Mouse (Mus musculus): ENCODE measurements around the gene Sod1. TPM values are rescaled to one million over a fixed set of nuclear protein-coding genes. Genes with fewer than 3 reads are reported as not detected.
"Not testable (repeated sequence)": the region's sequence is repeated elsewhere in the genome, so short reads cannot be mapped to it uniquely, and the experiment has no call there.

The Sod1 gene
- polyA plus RNA-seq, 1 experiment from 2014 or later = 855 TPM

DNA sequence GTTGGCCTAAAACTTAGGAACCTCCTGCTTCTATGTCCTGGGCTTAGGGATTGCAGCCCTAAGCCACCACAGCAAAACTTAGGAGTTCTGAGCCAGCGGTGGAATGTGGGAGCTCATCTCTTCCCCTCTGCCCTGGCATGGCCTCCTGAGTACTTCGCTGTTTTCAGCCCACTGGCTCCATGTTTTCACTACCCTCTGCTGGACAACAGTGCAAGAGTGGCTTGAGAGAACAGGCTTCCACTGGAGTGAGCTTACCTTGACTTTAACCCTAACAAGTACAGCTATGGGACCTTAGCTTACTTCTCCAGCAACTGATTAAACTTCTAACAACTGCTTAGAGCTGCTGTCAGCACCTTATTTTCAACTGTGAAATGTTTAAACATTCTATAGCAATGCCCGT is 14.6 kb downstream of the Sod1 start:
- Histone ChIP-seq H3K27me3 (replicated peaks) (no peaks in the 10 kb centered on the region), H3K4me2 (no peak overlapping the region), H3K4me3 (no peak overlapping the region), H3K9ac (no peak overlapping the region), H3K9me3 (no peaks in the 10 kb centered on the region), H3K4me1 (no peaks in the 10 kb centered on the region), H3K27ac (no peak overlapping the region), H3K36me3 (replicated peaks) (peaks cover 12% of the 10 kb centered on the region; the same call in 1 of the 2 replicates)
- WGBS = 93% methylated on average over 3 of the region's 3 CpGs
- no peak for ATAC-seq (replicated peaks)

DNA sequence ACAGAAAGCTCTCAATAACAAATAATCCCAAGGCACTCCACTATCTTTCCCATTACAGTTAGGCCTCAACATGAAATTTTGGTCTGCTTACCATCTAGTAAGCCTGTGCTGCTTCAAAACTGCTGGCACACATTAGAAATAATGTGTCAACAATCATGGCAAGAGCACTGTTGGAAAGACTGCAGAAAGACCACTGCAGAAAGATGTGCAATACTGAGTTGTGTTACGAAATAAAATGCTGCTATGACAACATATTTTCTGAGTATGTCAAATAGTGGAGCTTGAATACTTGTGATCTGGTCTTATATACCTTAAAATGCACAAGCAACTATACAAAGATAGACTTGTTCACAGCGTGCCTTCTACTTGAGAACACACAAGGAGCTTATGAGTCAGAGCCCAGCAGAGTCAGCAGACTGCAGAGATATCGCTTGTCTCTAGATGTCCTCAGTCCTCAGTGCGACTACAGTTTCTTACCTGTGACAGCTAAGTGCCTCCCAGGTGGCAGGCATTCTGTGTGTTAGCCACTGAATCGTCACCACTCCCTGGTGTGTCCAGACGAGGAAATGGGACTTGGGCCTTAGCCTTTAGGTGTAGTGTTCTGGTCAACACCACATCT is 18.7 kb downstream of the Sod1 start:
- no peak overlapping the region for H3K9ac ChIP-seq
- H3K27me3 ChIP-seq (replicated peaks) = no peaks in the 10 kb centered on the region
- ATAC-seq (replicated peaks) = no peak
- H3K4me2 ChIP-seq = no peak overlapping the region
- H3K4me3 ChIP-seq = no peak overlapping the region
- WGBS = 90% methylated on average over 6 of the region's 6 CpGs
- H3K27ac ChIP-seq = no peak overlapping the region
- no peaks in the 10 kb centered on the region for H3K4me1 ChIP-seq
- no peaks in the 10 kb centered on the region for H3K9me3 ChIP-seq
- H3K36me3 ChIP-seq (replicated peaks) = peaks cover 27% of the 10 kb centered on the region

DNA sequence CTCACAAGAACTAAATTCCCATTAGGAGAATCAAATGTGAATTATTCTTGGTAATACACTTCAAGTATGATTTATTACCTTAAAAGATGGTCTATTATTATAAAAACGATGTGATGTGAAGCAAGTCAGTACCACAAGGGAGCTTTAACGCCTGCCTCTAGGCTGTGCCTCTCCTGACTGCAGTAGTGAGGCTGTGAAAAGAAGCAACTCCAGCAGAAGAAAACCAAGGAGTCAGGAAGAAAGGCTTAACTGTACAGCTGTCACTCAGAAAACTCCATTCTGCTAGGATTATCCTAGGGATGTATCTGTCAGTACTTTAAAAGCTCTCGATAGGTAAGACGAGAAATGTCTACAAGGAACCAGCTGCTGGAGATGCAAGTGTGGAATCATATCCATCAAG is 21.3 kb downstream of the Sod1 start:
- Histone ChIP-seq H3K9ac (no peak overlapping the region), H3K4me3 (no peak overlapping the region), H3K36me3 (replicated peaks) (peaks cover 45% of the 10 kb centered on the region), H3K4me1 (no peaks in the 10 kb centered on the region), H3K27me3 (replicated peaks) (no peaks in the 10 kb centered on the region), H3K27ac (no peak overlapping the region), H3K9me3 (no peaks in the 10 kb centered on the region), H3K4me2 (no peak overlapping the region)
- ATAC-seq (replicated peaks) = no peak
- WGBS = 84% methylated on average over 4 of the region's 4 CpGs

DNA sequence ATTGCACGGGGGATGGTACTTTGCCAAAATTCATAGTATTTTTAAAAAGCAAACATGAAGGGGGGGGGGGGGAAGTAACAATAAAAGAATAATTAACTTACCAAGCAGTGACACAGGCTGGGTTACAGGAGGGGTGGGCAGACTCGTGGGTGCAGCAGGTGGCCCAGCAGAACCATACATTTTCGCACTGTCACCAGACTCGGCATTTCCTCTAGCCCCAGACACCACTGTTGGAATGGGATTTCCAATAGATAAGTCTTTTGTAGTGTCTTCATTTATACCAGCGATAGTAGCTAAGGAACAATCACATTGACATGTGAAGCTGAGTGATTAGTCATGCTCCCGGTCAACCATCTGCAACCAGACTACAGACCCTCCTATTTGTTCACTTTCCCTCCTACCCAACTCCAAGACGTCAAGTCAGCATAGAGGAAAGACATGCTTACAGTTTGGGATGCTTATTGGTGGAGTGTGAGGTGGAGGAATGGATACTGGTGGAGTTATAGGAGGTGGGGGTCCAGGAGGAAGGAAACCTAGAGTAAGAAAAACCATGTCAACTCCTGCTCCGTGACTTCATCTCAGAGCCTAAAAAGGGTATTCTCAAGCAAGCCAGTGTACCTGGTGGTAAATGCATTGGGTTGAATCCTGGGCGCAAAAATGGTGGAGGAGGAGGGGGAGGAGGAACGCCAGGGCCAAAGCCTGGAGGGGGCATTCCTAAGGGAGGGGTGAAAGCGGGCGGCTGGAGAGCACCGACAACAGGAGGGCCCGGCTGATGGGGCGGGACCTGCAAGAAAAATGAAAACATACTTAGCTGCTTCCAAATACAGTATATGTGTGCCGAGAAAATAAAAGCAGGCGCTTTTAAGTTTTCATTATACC is 22.1 kb downstream of the Sod1 start:
- no peak overlapping the region for H3K27ac ChIP-seq
- no peaks in the 10 kb centered on the region for H3K9me3 ChIP-seq
- WGBS = 70% methylated on average over 17 of the region's 17 CpGs
- no peak overlapping the region for H3K9ac ChIP-seq
- no peak overlapping the region for H3K4me2 ChIP-seq
- ATAC-seq (replicated peaks) = no peak
- no peaks in the 10 kb centered on the region for H3K27me3 ChIP-seq (replicated peaks)
- no peak overlapping the region for H3K4me3 ChIP-seq
- peaks cover 52% of the 10 kb centered on the region for H3K36me3 ChIP-seq (replicated peaks)
- H3K4me1 ChIP-seq = no peaks in the 10 kb centered on the region

DNA sequence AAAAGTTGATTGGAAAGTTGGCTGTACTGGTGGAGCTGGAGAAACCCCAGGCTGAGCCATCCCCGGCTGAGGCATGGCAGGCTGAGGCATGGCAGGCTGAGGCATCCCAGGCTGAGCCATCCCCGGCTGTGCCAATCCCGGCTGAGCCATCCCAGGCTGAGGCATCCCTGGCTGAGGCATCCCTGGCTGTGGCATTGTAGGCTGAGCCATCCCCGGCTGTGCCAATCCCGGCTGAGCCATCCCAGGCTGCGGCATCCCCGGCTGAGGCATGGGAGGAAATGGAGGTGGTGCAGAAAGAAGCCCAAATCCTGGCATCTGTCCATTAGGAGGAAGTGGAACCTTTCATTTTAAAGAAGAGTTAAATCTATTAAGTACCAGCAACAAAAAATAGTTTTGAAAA is 29.5 kb downstream of the Sod1 start:
- Histone ChIP-seq H3K9ac (no peak overlapping the region), H3K4me3 (no peak overlapping the region), H3K4me1 (no peaks in the 10 kb centered on the region), H3K4me2 (no peak overlapping the region), H3K36me3 (replicated peaks) (peaks cover 47% of the 10 kb centered on the region), H3K27ac (no peak overlapping the region), H3K27me3 (replicated peaks) (no peaks in the 10 kb centered on the region), H3K9me3 (no peaks in the 10 kb centered on the region)
- ATAC-seq (replicated peaks) = no peak
- 91% methylated on average over 7 of the region's 7 CpGs for WGBS

DNA sequence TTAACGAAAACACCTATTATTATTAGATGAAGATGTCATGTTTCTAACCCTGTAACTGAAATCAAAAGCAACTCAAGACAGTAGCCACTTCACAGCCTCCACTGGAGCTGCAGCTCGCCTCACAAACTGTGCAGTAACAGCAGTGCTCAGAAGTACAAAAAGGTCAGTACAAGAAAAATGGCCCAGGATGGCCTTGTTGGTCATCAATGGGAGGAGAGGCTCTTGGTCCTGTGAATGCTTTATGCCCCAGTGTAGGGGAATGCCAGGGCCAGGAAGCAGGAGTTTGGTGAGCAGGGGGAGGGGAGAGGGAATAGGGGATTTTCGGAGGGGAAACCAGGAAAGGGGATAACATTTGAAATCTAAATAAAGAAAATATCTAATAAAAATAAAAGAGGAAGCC is 30.7 kb downstream of the Sod1 start:
- H3K27me3 ChIP-seq (replicated peaks); H3K9ac ChIP-seq; H3K27ac ChIP-seq; H3K9me3 ChIP-seq; H3K4me1 ChIP-seq; ATAC-seq (replicated peaks); H3K4me3 ChIP-seq; H3K4me2 ChIP-seq: not testable (repeated sequence)
- 86% methylated on average over 3 of the region's 3 CpGs for WGBS
- peaks cover 41% of the 10 kb centered on the region for H3K36me3 ChIP-seq (replicated peaks)

DNA sequence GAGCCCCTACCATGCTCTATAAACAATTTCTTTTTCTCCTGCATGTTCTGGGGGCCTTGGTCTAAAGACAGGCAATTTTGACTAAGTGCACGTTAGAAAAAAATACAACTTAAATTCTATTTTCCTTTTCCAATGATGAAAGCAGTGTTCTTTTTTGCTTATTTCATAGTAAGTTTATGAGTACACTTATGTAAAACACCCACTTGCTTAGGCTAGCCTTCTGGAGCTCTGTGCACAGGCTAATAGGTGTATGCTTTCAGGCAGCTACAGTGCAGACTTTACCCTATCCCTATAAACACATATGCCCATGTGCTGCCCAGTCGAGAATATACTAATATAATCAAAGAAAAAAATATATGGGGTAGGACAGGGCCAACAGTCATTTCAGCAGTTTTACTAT is 32.0 kb downstream of the Sod1 start:
- no peak for ATAC-seq (replicated peaks)
- no peaks in the 10 kb centered on the region for H3K4me1 ChIP-seq
- H3K27me3 ChIP-seq (replicated peaks) = no peaks in the 10 kb centered on the region
- H3K36me3 ChIP-seq (replicated peaks) = peaks cover 35% of the 10 kb centered on the region
- H3K4me2 ChIP-seq = no peak overlapping the region
- no peak overlapping the region for H3K4me3 ChIP-seq
- no peaks in the 10 kb centered on the region for H3K9me3 ChIP-seq
- H3K27ac ChIP-seq = no peak overlapping the region
- 96% methylated on average over 2 of the region's 2 CpGs for WGBS
- no peak overlapping the region for H3K9ac ChIP-seq

DNA sequence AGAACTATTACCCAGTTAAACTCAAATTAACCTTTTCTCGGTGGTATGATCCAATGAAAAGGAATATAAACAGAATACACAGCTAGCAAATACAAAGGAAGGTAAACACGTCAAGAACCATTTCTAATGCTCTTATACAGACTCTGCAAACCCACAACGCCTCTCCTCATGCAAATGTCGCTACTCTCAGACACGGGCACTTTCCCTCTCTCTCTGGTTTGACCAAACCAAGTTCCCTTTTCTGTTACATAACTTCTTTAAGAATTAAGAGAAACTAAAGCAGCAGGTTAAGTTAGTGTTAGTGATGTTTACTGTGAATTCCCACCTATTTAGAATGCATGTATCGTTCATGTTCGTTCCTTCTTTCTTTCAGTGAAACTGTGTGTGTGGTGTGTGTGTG is 38.4 kb downstream of the Sod1 start:
- peaks cover 15% of the 10 kb centered on the region; the same call in 1 of the 2 replicates for H3K36me3 ChIP-seq (replicated peaks)

DNA sequence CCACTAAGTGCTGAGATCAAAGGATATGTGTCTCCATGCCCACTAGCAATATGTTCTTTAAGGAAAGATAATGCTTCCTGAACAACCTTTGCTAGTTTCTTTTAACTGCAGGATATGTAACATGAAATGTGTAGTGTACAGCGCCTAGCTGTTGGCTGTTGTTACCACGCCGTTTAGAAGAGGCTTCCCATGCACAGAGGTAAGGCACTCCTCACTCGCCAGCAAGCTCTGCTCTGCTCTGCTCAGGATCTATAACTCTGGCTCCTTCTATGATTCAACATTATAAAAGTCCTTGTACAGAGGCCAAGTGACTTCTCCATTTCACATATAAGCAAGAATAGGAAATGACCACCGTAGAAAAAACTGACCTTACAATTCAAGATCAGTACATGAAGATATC is 39.1 kb downstream of the Sod1 start:
- Histone ChIP-seq H3K4me2 (no peak overlapping the region), H3K9me3 (no peaks in the 10 kb centered on the region), H3K4me3 (no peak overlapping the region), H3K27me3 (replicated peaks) (no peaks in the 10 kb centered on the region), H3K9ac (no peak overlapping the region), H3K27ac (no peak overlapping the region), H3K4me1 (no peaks in the 10 kb centered on the region), H3K36me3 (replicated peaks) (peaks cover 12% of the 10 kb centered on the region; the same call in 1 of the 2 replicates)
- WGBS = 92% methylated on average over 5 of the region's 5 CpGs
- no peak for ATAC-seq (replicated peaks)

More for the DNA sequence above, 38.4 kb downstream of the Sod1 start:
- H3K4me1 ChIP-seq = no peaks in the 10 kb centered on the region
- ATAC-seq (replicated peaks) = no peak
- no peak overlapping the region for H3K9ac ChIP-seq
- no peaks in the 10 kb centered on the region for H3K9me3 ChIP-seq
- H3K27me3 ChIP-seq (replicated peaks) = no peaks in the 10 kb centered on the region
- 90% methylated on average over 7 of the region's 7 CpGs for whole genome bisulfite sequencing
- no peak overlapping the region for H3K4me2 ChIP-seq
- H3K27ac ChIP-seq = no peak overlapping the region
- H3K4me3 ChIP-seq = no peak overlapping the region

DNA sequence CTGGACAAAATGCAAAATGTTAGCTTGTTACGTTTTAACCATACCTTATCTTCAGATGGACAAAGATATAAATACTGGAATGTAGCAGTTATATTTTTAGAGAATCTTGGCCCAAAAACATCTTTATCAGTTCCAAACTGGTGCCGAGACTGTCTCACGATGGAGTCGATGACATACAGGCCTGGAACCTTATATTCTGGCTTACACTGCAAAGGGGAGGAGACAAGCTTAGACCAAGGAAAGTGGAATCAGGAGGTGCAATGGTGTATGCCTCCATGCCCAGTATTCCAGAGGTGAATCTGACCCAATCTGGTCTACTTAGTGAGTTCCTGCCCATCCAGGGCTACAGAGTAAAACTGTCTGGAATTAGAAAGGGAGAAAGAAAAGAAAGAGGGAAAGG is 39.5 kb downstream of the Sod1 start:
- Histone ChIP-seq H3K36me3 (replicated peaks) (peaks cover 12% of the 10 kb centered on the region; the same call in 1 of the 2 replicates), H3K27me3 (replicated peaks) (no peaks in the 10 kb centered on the region), H3K4me2 (no peak overlapping the region), H3K4me3 (no peak overlapping the region), H3K27ac (no peak overlapping the region), H3K9me3 (no peaks in the 10 kb centered on the region), H3K4me1 (no peaks in the 10 kb centered on the region), H3K9ac (no peak overlapping the region)
- 96% methylated on average over 4 of the region's 4 CpGs for WGBS
- no peak for ATAC-seq (replicated peaks)

DNA sequence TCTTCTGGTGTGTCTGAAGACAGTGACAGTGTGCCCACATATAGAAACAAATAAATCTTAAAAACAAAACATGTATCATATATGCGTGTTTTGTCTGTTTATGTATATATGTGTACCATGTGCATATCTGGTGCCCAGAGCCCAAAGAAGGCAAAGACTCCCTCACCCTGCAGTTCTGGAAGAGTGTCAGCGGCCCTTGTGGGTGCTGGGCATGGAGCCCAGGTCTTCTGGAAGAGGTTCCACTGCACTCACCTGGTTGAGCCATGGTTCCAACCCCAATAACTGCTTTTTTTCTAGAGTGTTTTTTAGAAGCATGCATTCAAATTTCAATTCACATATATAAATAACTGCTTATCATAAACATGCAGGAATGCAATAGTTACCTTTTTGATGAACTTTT is 41.2 kb downstream of the Sod1 start:
- Histone ChIP-seq H3K4me1 (no peaks in the 10 kb centered on the region), H3K9me3 (no peaks in the 10 kb centered on the region), H3K27ac (no peak overlapping the region), H3K4me3 (no peak overlapping the region), H3K4me2 (no peak overlapping the region), H3K36me3 (replicated peaks) (peaks cover 8% of the 10 kb centered on the region; the same call in 1 of the 2 replicates), H3K9ac (no peak overlapping the region), H3K27me3 (replicated peaks) (no peaks in the 10 kb centered on the region)
- no peak for ATAC-seq (replicated peaks)
- 95% methylated on average over 2 of the region's 2 CpGs for WGBS

DNA sequence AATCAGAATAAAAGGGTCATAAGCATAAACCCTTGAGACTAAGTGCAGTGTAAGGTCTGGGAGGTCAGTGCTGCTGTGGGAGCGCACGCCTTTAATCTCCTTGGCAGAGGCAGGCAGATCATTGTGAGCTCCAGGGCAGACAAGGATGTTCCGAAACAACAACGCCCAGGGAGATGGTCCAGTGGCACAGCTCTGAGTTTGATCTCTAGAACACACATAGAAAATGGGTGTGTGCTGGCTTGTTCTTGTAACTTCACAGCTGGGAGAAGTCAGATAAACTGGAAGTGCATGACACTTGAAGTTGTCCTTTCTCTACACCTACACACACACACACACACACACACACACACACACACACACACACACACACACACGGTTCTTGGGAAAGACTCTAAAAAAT is 43.5 kb downstream of the Sod1 start:
- no peak overlapping the region for H3K4me2 ChIP-seq
- H3K9ac ChIP-seq = no peak overlapping the region
- no peak for ATAC-seq (replicated peaks)
- H3K36me3 ChIP-seq (replicated peaks) = peaks cover 8% of the 10 kb centered on the region; the same call in 1 of the 2 replicates
- H3K9me3 ChIP-seq = no peaks in the 10 kb centered on the region
- WGBS = 57% methylated on average over 5 of the region's 5 CpGs
- H3K27me3 ChIP-seq (replicated peaks) = no peaks in the 10 kb centered on the region
- no peaks in the 10 kb centered on the region; the same call in 1 of the 2 replicates for H3K4me1 ChIP-seq
- H3K4me3 ChIP-seq = no peak overlapping the region
- no peak overlapping the region for H3K27ac ChIP-seq

DNA sequence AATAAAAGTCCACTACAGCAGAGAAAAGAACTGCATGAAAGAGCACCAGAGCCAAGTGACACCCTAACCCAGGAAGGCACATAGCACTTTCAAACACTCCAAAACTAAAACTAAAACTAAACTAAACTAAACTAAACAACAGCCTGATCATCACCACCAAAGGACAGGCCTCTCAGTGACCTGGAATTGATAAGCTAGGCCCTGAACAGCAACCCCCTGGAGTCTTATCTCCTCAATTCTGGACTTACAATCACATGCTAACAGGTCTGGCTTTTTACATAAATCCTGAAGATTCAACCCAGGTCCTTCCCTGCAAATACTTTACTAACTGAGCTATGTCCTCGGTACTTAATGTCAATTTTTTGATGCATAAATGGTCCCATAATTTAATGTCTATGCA is 44.6 kb downstream of the Sod1 start:
- H3K4me3 ChIP-seq = no peak overlapping the region
- no peak overlapping the region for H3K9ac ChIP-seq
- H3K27ac ChIP-seq = no peak overlapping the region
- no peaks in the 10 kb centered on the region for H3K9me3 ChIP-seq
- H3K27me3 ChIP-seq (replicated peaks) = no peaks in the 10 kb centered on the region
- H3K4me1 ChIP-seq = no peaks in the 10 kb centered on the region; the same call in 1 of the 2 replicates
- WGBS = 83% methylated on average over 1 of the region's 1 CpGs
- no peak overlapping the region for H3K4me2 ChIP-seq
- no peak for ATAC-seq (replicated peaks)
- peaks cover 4% of the 10 kb centered on the region; the same call in 1 of the 2 replicates for H3K36me3 ChIP-seq (replicated peaks)

Measured in midbrain, embryonic 15.5 days (tissue).